Mouse (Mus musculus): Measurements from ENCODE around the gene Msh5.
"Not testable (repeated sequence)": the region's sequence is repeated elsewhere in the genome, so short reads cannot be mapped to it uniquely, and the experiment has no call there.

DNA sequence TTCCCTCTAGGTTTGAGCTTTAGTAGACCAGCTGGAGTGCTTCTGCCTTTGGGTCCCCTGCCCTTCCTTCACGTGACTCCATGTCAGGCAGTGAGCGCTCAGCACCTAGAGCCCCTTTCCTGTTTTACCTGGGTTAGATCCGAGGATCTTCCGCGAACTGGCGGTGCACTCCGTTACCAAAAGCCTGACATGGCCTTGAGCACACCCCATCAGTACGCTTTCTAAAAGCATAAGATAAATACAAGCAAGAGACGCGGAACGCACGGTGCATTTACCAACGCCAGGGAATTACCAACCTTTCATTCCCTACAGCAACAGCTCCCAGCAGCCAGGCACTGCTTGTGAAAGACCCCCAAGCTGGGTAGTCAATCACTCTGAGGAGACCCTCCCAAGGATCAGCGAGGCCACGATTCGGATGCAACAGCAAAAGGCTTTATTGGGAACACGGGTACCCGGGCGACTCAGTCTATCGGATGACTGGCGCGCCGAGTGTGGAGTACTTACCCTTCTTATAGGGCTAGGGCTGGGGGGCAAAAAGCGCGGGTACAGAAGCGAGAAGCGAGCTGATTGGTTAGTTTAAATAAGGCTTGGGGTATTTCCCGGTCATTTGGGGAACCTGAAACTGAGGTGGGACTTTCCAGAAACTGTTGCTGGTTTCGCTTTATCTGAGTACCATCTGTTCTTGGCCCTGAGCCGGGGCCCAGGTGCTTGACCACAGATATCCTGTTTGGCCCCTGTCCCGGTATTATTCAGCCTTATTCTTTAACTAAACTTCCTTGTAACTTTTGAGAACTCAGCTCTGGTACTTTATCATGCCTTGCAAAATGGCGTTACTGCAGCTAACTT, 46.5 kb downstream of the Msh5 start:
- not testable (repeated sequence) for TF ChIP-seq TAL1, GATA1 (IDR thresholded peaks at IDR 0.05; ENCODE audit: low read length)

All from erythroblast, embryonic 14.5 days (primary cell).